Mouse (Mus musculus): ENCODE results near the gene Arrdc5.

The Arrdc5 gene

GRCm38 (mm10) chr17:56300186-56300585, at the start of gene Arrdc5:
Gene Arrdc5 (minus strand): TSS chr17:56300286.
- no peak for DNase-seq (ENCODE audit: low spot score in 2 of 2)

- no peak for DNase-seq (ENCODE audit: low spot score in 2 of 2)
Observed at GRCm38 (mm10) chr17:56348586-56348985, 48.5 kb upstream of the Arrdc5 start.

- no peak for DNase-seq (ENCODE audit: low spot score in 2 of 2)
Observed at GRCm38 (mm10) chr17:56348128-56348527, 48.0 kb upstream of the Arrdc5 start.

GRCm38 (mm10) chr17:56345364-56345763, 45.3 kb upstream of the Arrdc5 start:
- no peak for DNase-seq (ENCODE audit: low spot score in 2 of 2)

- DNase-seq (ENCODE audit: low spot score in 2 of 2): no peak
Observed at GRCm38 (mm10) chr17:56343466-56343865, 43.4 kb upstream of the Arrdc5 start.

- DNase-seq (ENCODE audit: low spot score in 2 of 2): no peak
Observed at GRCm38 (mm10) chr17:56340717-56341116, 40.6 kb upstream of the Arrdc5 start.

GRCm38 (mm10) chr17:56338909-56339308, 38.8 kb upstream of the Arrdc5 start:
- DNase-seq (ENCODE audit: low spot score in 2 of 2): peak; percentile 30 to 72

- DNase-seq (ENCODE audit: low spot score in 2 of 2): no peak
Observed at GRCm38 (mm10) chr17:56337791-56338190, 37.7 kb upstream of the Arrdc5 start.

- peak; percentile 30 to 65 for DNase-seq (ENCODE audit: low spot score in 2 of 2)
Observed at GRCm38 (mm10) chr17:56337190-56337589, 37.1 kb upstream of the Arrdc5 start.

GRCm38 (mm10) chr17:56332987-56333386, 32.9 kb upstream of the Arrdc5 start:
- DNase-seq (ENCODE audit: low spot score in 2 of 2): no peak

GRCm38 (mm10) chr17:56331256-56331655, 31.2 kb upstream of the Arrdc5 start:
- DNase-seq (ENCODE audit: low spot score in 2 of 2): no peak

GRCm38 (mm10) chr17:56330345-56330744, 30.3 kb upstream of the Arrdc5 start:
- peak in 1 of 2 experiments; percentile 18 for DNase-seq (ENCODE audit: low spot score in 2 of 2)

GRCm38 (mm10) chr17:56329267-56329666, 29.2 kb upstream of the Arrdc5 start:
- no peak for DNase-seq (ENCODE audit: low spot score in 2 of 2)

GRCm38 (mm10) chr17:56326153-56327147, 26.4 kb upstream of the Arrdc5 start:
- no peak for DNase-seq (ENCODE audit: low spot score in 2 of 2)

- peak; percentile 99 for DNase-seq (ENCODE audit: low spot score in 2 of 2)
Observed at GRCm38 (mm10) chr17:56325450-56326152, 25.5 kb upstream of the Arrdc5 start, which contains the start of gene Kdm4b. Gene Kdm4b (plus strand): TSS chr17:56326062.

GRCm38 (mm10) chr17:56324419-56324818, 24.3 kb upstream of the Arrdc5 start:
- DNase-seq (ENCODE audit: low spot score in 2 of 2): no peak

GRCm38 (mm10) chr17:56309191-56309945, 9.3 kb upstream of the Arrdc5 start:
- DNase-seq (ENCODE audit: low spot score in 2 of 2): no peak

GRCm38 (mm10) chr17:56308088-56308487, 8.0 kb upstream of the Arrdc5 start:
- no peak for DNase-seq (ENCODE audit: low spot score in 2 of 2)

GRCm38 (mm10) chr17:56305826-56306225, 5.7 kb upstream of the Arrdc5 start:
- DNase-seq (ENCODE audit: low spot score in 2 of 2): no peak

- DNase-seq (ENCODE audit: low spot score in 2 of 2): no peak
Observed at GRCm38 (mm10) chr17:56305156-56305555, 5.1 kb upstream of the Arrdc5 start.

GRCm38 (mm10) chr17:56304718-56305117, 4.6 kb upstream of the Arrdc5 start:
- no peak for DNase-seq (ENCODE audit: low spot score in 2 of 2)

Measured in natural killer cell, adult 2 months (primary cell).